Mouse (Mus musculus) gastrocnemius, postnatal 25 days (tissue): ENCODE results near the gene Nt5c3. TPM values are rescaled to one million over a fixed set of nuclear protein-coding genes. Genes with fewer than 3 reads are reported as not detected.
"Not testable (repeated sequence)": the region's sequence is repeated elsewhere in the genome, so short reads cannot be mapped to it uniquely, and the experiment has no call there.

Experiments used
- DNase-seq: peaks from one replicate; pipeline ENCODE4 v3.0.0; 2022
- total RNA-seq, 2 experiments: library from RNA; stranded (reverse); gene quantifications; 1 replicate in 1 of 2; 2 replicates in 1 of 2; pipeline ENCODE4 v1.2.3; 2021

Nt5c3 gene
- total RNA-seq, 2 experiments from 2014 or later = 48.6 to 69.3 TPM

- no peak for DNase-seq
These were observed 18.8 kb downstream of the Nt5c3 start for GRCm38 (mm10) chr6:56904982-56905381.

GRCm38 (mm10) chr6:56904330-56904729 is 19.4 kb downstream of the Nt5c3 start:
- no peak for DNase-seq

- no peak for DNase-seq
These were observed 19.9 kb downstream of the Nt5c3 start for GRCm38 (mm10) chr6:56903831-56904230.

- no peak for DNase-seq
These were observed 20.9 kb downstream of the Nt5c3 start for GRCm38 (mm10) chr6:56902606-56903520.

GRCm38 (mm10) chr6:56901824-56902386 is 21.8 kb downstream of the Nt5c3 start:
- peak; percentile 52 for DNase-seq

- no peak for DNase-seq
These were observed 22.4 kb downstream of the Nt5c3 start for GRCm38 (mm10) chr6:56901336-56901735.

- peak; percentile 57 for DNase-seq
These were observed 24.1 kb downstream of the Nt5c3 start for GRCm38 (mm10) chr6:56899601-56900000.

GRCm38 (mm10) chr6:56890762-56891161 is 33.0 kb downstream of the Nt5c3 start:
- DNase-seq = no peak

- DNase-seq = peak; percentile 50
These were observed 35.2 kb downstream of the Nt5c3 start for GRCm38 (mm10) chr6:56888561-56888960.

- no peak for DNase-seq
These were observed 44.3 kb downstream of the Nt5c3 start for GRCm38 (mm10) chr6:56879352-56879955.

GRCm38 (mm10) chr6:56877985-56878384 is 45.7 kb downstream of the Nt5c3 start:
- DNase-seq = no peak

- no peak for DNase-seq
These were observed 46.9 kb downstream of the Nt5c3 start for GRCm38 (mm10) chr6:56876870-56877269.

GRCm38 (mm10) chr6:56870027-56870426 is 53.7 kb downstream of the Nt5c3 start:
- no peak for DNase-seq

GRCm38 (mm10) chr6:56868565-56868964 is 55.2 kb downstream of the Nt5c3 start:
- DNase-seq = no peak

- not testable (repeated sequence) for DNase-seq
These were observed 56.8 kb downstream of the Nt5c3 start for GRCm38 (mm10) chr6:56866899-56867298.

GRCm38 (mm10) chr6:56860205-56860848 is 63.4 kb downstream of the Nt5c3 start:
- no peak for DNase-seq

GRCm38 (mm10) chr6:56856748-56857147 is 67.0 kb downstream of the Nt5c3 start:
- no peak for DNase-seq

- no peak for DNase-seq
These were observed 68.9 kb downstream of the Nt5c3 start for GRCm38 (mm10) chr6:56854803-56855202.

GRCm38 (mm10) chr6:56850315-56850714 is 73.4 kb downstream of the Nt5c3 start:
- no peak for DNase-seq

- DNase-seq = no peak
These were observed 74.8 kb downstream of the Nt5c3 start for GRCm38 (mm10) chr6:56848974-56849373.

- DNase-seq = no peak
These were observed 79.4 kb downstream of the Nt5c3 start for GRCm38 (mm10) chr6:56844365-56844764.

- DNase-seq = no peak
These were observed 80.5 kb downstream of the Nt5c3 start for GRCm38 (mm10) chr6:56843229-56843628.

GRCm38 (mm10) chr6:56837621-56838020 is 86.1 kb downstream of the Nt5c3 start:
- no peak for DNase-seq
